Mouse (Mus musculus): ENCODE data around the gene Pikfyve.

GRCm38 (mm10) chr1:65198425-65198824 lies 11.9 kb downstream of the Pikfyve start:
- no peak for TF ChIP-seq POLR2A (IDR thresholded peaks at IDR 0.05; ENCODE audit: control insufficient read depth, low read depth, low read length)
- no peak for TF ChIP-seq CTCF (IDR thresholded peaks at IDR 0.05; ENCODE audit: control insufficient read depth, insufficient read depth, insufficient replicate concordance, low read depth, low read length)
